Mouse (Mus musculus) kidney, embryonic 16.5 days (tissue): ENCODE measurements around the gene Ahsg. TPM values are rescaled to one million over a fixed set of nuclear protein-coding genes. Genes with fewer than 3 reads are reported as not detected.

Experiments used
- ATAC-seq: fragments of 200-750 bp; cut with Nextera tagmentation; 2 replicates; pipeline ENCODE4 v1.8.0; 2017; ENCODE audit warnings: moderate TSS enrichment; ENCODE audit not compliant: low FRiP score, low TSS enrichment
- H3K27ac ChIP-seq: fragments of 300-500 bp; sonication (generic); 2 replicates; pipeline ENCODE4 v1.5.1; 2014; ENCODE audit warnings: low read length
- H3K27me3 ChIP-seq: fragments of 300-500 bp; sonication (generic); 2 replicates; pipeline ENCODE4 v1.6.1; 2014; ENCODE audit warnings: low read length, control low read depth, mixed read lengths; ENCODE audit not compliant: insufficient read depth
- H3K36me3 ChIP-seq: fragments of 300-500 bp; sonication (generic); 2 replicates; pipeline ENCODE4 v1.6.1; 2014; ENCODE audit warnings: low read length, control low read depth, mixed read lengths; ENCODE audit not compliant: insufficient read depth
- H3K4me1 ChIP-seq: fragments of 300-500 bp; sonication (generic); 2 replicates; pipeline ENCODE4 v1.6.1; 2014; ENCODE audit warnings: low read length, control low read depth, mixed read lengths; ENCODE audit not compliant: insufficient read depth
- H3K4me2 ChIP-seq: fragments of 300-500 bp; sonication (generic); replicated peaks from 2 replicates; pipeline ENCODE4 v1.6.1; 2014; ENCODE audit warnings: low read depth, low read length
- H3K4me3 ChIP-seq: fragments of 300-500 bp; sonication (generic); 2 replicates; pipeline ENCODE4 v1.5.1; 2014; ENCODE audit warnings: mild to moderate bottlenecking, low read length
- H3K9ac ChIP-seq: fragments of 300-500 bp; sonication (generic); replicated peaks from 2 replicates; pipeline ENCODE4 v1.6.1; 2014; ENCODE audit warnings: low read length
- H3K9me3 ChIP-seq: fragments of 300-500 bp; sonication (generic); 2 replicates; pipeline ENCODE4 v1.6.1; 2016; ENCODE audit warnings: low read length, control low read depth
- WGBS: fragments of 180-500 bp; shearing (Covaris S2); extraction: QIAGEN DNeasy Blood & Tissue Kit; methylation state at CpG from one replicate; pipeline ENCODE4 v1.1.7; 2014; 5-methylcytosine and 5-hydroxymethylcytosine counted together
- polyA plus RNA-seq: library from polyadenylated mRNA; unstranded; fragments of >200 nt; fragmentation: Nextera tagmentation; extraction: Ambion mirVana; gene quantifications from 2 replicates; pipeline ENCODE4 v1.2.1, GENCODE M21; 2015

Ahsg gene
- polyA plus RNA-seq: 9.5 and 12.6 TPM in 2 replicates

- H3K4me2 ChIP-seq: no peak within 1 kb of the TSS
- no peaks in the 10 kb centered on the region for H3K27me3 ChIP-seq
- no peak within 1 kb of the TSS for H3K9ac ChIP-seq
- no peaks in the 10 kb centered on the region for H3K9me3 ChIP-seq
- no peaks in the 10 kb centered on the region; the same call in 1 of the 2 replicates for H3K4me1 ChIP-seq
- 83% methylated on average over 11 of the region's 11 CpGs for WGBS
- H3K27ac ChIP-seq: no peak within 1 kb of the TSS
- H3K36me3 ChIP-seq: no peaks in the 10 kb centered on the region
- no peak for ATAC-seq
- H3K4me3 ChIP-seq: no peak within 1 kb of the TSS
Observed at GRCm38 (mm10) chr16:22890683-22891510, at the start of gene Ahsg. Ahsg (plus strand) TSS chr16:22891277.

DNA sequence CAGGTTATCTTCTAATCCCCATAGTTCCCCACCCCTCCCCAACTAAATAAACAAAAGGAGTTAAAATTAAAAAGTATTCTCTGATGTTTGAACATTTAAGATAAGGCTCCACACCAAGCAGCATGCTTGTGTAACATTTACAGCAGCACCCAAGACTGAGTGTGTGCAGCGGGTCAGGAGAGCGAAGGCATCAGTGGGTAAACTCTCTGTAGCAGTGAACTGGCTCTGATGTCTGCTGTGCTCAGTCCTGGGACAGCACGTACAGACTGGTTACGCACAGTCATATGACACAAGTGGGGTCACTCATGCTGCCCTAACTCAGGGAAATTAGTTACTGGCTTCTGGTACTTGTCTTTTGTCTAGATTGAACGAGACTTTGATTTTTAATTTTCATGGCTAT lies 48.2 kb upstream of the Ahsg start:
- Histone ChIP-seq H3K4me3 (no peak overlapping the region), H3K9me3 (no peaks in the 10 kb centered on the region), H3K27ac (no peak overlapping the region), H3K9ac (no peak overlapping the region), H3K4me2 (no peak overlapping the region), H3K36me3 (no peaks in the 10 kb centered on the region), H3K27me3 (no peaks in the 10 kb centered on the region), H3K4me1 (0 out of 2 replicates have a peak, but pooled peaks cover 5% of the 10 kb centered on the region)
- WGBS: 89% methylated on average over 5 of the region's 5 CpGs
- no peak for ATAC-seq

DNA sequence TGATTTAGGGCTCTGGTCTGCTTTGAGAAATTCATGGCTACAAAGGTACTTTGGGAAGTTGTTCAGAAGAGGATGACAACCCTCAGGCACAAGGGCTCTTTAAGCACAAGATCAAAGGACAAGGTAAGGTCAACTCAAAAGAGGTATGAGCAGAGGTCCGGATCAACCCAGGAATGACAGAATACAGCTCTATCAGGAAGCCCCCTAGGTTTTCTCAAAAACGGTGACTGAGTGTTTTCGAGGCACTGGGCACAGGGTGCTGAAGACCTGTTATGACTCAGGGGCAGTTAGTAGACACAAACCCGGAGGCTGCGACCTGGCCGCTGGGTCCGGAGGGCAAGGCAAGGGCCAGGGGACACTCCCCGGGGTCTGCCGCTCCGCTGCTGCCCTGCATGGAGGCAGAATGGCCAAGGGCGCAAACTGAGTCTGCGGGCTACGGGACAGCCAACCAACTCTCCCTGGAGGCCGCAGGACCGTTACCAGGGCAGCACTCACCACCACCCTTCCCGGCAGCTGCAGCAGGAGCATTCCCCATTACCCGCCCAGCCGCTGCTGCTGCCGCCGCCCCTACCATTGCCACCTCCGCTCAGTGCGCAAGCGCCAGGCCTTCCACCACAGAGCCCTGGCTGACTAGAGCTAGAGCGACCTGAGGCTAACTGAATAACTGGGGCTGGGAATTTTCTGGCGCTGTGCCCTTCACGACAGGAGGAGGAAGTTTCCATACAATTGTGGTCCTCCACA lies 46.8 kb upstream of the Ahsg start:
- no peaks in the 10 kb centered on the region for H3K36me3 ChIP-seq
- no peaks in the 10 kb centered on the region for H3K27me3 ChIP-seq
- H3K9me3 ChIP-seq: no peaks in the 10 kb centered on the region
- 1% methylated on average over 25 of the region's 26 CpGs for WGBS
- peak overlapping the region; percentile 61 for H3K4me3 ChIP-seq
- peak overlapping the region; percentile 89 for H3K4me2 ChIP-seq
- 0 out of 2 replicates have a peak, but pooled peaks cover 5% of the 10 kb centered on the region for H3K4me1 ChIP-seq
- H3K9ac ChIP-seq: peak overlapping the region; percentile 80
- peak; percentile 97 for ATAC-seq
- H3K27ac ChIP-seq: peak overlapping the region; percentile 48; the same call in 1 of the 2 replicates

DNA sequence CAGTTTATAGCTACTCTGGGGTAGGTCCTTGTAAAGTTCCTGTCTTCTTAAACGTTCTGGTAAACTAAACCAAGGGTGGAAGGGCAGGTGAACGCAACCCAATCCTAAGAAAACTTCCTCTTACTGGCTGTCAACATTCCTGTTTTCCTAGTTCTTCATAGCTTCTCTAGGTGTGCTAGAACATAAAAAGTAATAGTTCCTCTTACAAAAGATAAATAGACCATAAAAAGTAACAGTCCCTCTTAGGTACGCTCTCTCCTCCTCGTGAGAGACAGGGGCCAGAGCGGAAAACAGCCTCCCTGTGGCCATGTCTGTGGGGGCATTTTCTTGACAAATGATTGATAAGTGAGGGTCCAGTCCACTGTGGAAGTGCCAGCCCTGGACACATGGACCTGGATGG lies 46.2 kb upstream of the Ahsg start:
- no peaks in the 10 kb centered on the region for H3K36me3 ChIP-seq
- H3K4me1 ChIP-seq: 0 out of 2 replicates have a peak, but pooled peaks cover 5% of the 10 kb centered on the region
- no peaks in the 10 kb centered on the region for H3K27me3 ChIP-seq
- H3K4me3 ChIP-seq: peak overlapping the region; percentile 61
- 0 out of 2 replicates have a peak, but pooled peaks have one; percentile 17 for ATAC-seq
- H3K27ac ChIP-seq: peak overlapping the region; percentile 48; the same call in 1 of the 2 replicates
- peak overlapping the region; percentile 89 for H3K4me2 ChIP-seq
- H3K9me3 ChIP-seq: no peaks in the 10 kb centered on the region
- peak overlapping the region; percentile 80 for H3K9ac ChIP-seq
- WGBS: 22% methylated on average over 5 of the region's 5 CpGs

GRCm38 (mm10) chr16:22845481-22845880 lies 45.6 kb upstream of the Ahsg start:
- no peaks in the 10 kb centered on the region for H3K27me3 ChIP-seq
- no peak overlapping the region for H3K4me2 ChIP-seq
- H3K9me3 ChIP-seq: no peaks in the 10 kb centered on the region
- no peak overlapping the region for H3K4me3 ChIP-seq
- 84% methylated on average over 4 of the region's 4 CpGs for WGBS
- H3K9ac ChIP-seq: no peak overlapping the region
- no peak overlapping the region for H3K27ac ChIP-seq
- ATAC-seq: no peak
- H3K4me1 ChIP-seq: 0 out of 2 replicates have a peak, but pooled peaks cover 5% of the 10 kb centered on the region
- H3K36me3 ChIP-seq: no peaks in the 10 kb centered on the region

GRCm38 (mm10) chr16:22847686-22848085 lies 43.4 kb upstream of the Ahsg start:
- no peak for ATAC-seq
- no peak overlapping the region for H3K4me2 ChIP-seq
- H3K9me3 ChIP-seq: no peaks in the 10 kb centered on the region
- no peaks in the 10 kb centered on the region for H3K36me3 ChIP-seq
- H3K4me1 ChIP-seq: 0 out of 2 replicates have a peak, but pooled peaks cover 5% of the 10 kb centered on the region
- H3K27me3 ChIP-seq: no peaks in the 10 kb centered on the region
- no peak overlapping the region for H3K27ac ChIP-seq
- 90% methylated on average over 1 of the region's 1 CpGs for WGBS
- H3K9ac ChIP-seq: no peak overlapping the region
- no peak overlapping the region for H3K4me3 ChIP-seq

GRCm38 (mm10) chr16:22848331-22848730 lies 42.7 kb upstream of the Ahsg start:
- Histone ChIP-seq H3K4me1 (0 out of 2 replicates have a peak, but pooled peaks cover 5% of the 10 kb centered on the region), H3K27ac (no peak overlapping the region), H3K27me3 (no peaks in the 10 kb centered on the region), H3K9ac (no peak overlapping the region), H3K4me2 (no peak overlapping the region), H3K36me3 (no peaks in the 10 kb centered on the region), H3K4me3 (no peak overlapping the region), H3K9me3 (no peaks in the 10 kb centered on the region)
- WGBS: 62% methylated on average over 1 of the region's 1 CpGs
- no peak for ATAC-seq

GRCm38 (mm10) chr16:22852709-22853108 lies 38.4 kb upstream of the Ahsg start:
- WGBS: 92% methylated on average over 4 of the region's 4 CpGs
- peaks cover 4% of the 10 kb centered on the region; the same call in 1 of the 2 replicates for H3K4me1 ChIP-seq
- H3K4me3 ChIP-seq: no peak overlapping the region
- no peak for ATAC-seq
- no peak overlapping the region for H3K9ac ChIP-seq
- no peaks in the 10 kb centered on the region for H3K36me3 ChIP-seq
- no peaks in the 10 kb centered on the region for H3K9me3 ChIP-seq
- no peak overlapping the region for H3K4me2 ChIP-seq
- H3K27me3 ChIP-seq: no peaks in the 10 kb centered on the region
- H3K27ac ChIP-seq: no peak overlapping the region

DNA sequence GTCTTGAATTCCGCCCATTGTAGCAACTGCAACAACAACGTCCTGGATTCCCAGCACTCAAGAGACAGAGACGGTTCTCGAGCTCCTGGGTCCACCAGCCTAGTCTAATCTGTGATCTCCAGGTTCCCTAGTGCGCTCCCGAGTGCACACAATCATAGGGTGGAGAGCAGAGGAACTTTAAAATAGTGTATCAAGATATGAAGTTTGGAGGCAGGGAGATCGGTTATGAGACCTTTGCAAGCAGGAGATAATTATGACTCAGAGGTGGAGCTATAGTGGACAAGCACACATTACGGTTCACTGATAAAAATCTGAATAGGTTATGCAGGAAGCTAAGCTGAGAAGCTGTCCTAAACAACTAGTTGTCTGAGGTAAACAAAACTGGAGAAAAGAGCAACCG lies 34.3 kb upstream of the Ahsg start:
- Histone ChIP-seq H3K4me2 (peak overlapping the region; percentile 78), H3K9me3 (no peaks in the 10 kb centered on the region), H3K4me3 (peak overlapping the region; percentile 94), H3K27me3 (no peaks in the 10 kb centered on the region), H3K4me1 (peaks cover 12% of the 10 kb centered on the region), H3K27ac (peak overlapping the region; percentile 84), H3K36me3 (no peaks in the 10 kb centered on the region), H3K9ac (peak overlapping the region; percentile 76)
- WGBS: 7% methylated on average over 9 of the region's 9 CpGs
- ATAC-seq: no peak
